Mouse (Mus musculus): Measurements from ENCODE around the gene Scgb1b12.
"Not testable (repeated sequence)": the region's sequence is repeated elsewhere in the genome, so short reads cannot be mapped to it uniquely, and the experiment has no call there.

Gene Scgb1b12

GRCm38 (mm10) chr7:32333882-32334281, at the start of gene Scgb1b12:
Scgb1b12 (plus strand) TSS chr7:32334182.
- DNase-seq (ENCODE audit: low spot score in 2 of 2), result not testable (repeated sequence)

DNA sequence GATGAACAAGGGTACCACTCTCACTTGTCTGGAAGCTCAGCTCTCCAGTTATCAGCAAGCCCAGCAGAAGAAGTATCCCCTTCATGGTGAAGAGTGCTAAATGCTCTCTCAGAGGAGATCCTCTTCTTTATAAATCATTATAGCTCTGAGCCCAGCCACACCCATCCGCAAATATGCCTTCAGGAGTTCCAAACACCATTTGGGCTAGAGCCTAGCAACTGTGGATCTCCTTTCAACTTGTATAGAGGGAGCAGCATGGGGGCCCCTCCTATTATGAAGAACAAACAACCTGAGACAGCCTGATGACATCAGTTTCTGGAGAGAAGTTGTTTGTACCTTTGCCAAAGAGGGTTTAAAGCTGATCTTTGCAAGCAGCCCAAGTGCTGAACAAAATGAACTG, 6.8 kb upstream of the Scgb1b12 start, which contains the start of gene Scgb2b12:
Scgb2b12 (minus strand) TSS at position 101 of the 400 bp plus-strand sequence.
- DNase-seq (ENCODE audit: low spot score in 2 of 2), result not testable (repeated sequence)

All from left cerebral cortex, adult 9 months (tissue).